Mouse (Mus musculus) embryonic facial prominence, embryonic 15.5 days (tissue): ENCODE results near the gene Jun. TPM values are rescaled to one million over a fixed set of nuclear protein-coding genes. Genes with fewer than 3 reads are reported as not detected.

Source experiments
- ATAC-seq: fragments of 200-750 bp; cut with Nextera tagmentation; 2 replicates; pipeline ENCODE4 v1.8.0; 2017; ENCODE audit warnings: low read depth, moderate TSS enrichment; ENCODE audit not compliant: insufficient number of reproducible peaks, low FRiP score, low TSS enrichment
- H3K27ac ChIP-seq: fragments of 300-500 bp; sonication (generic); replicated peaks from 2 replicates; pipeline ENCODE4 v1.5.1; 2015; ENCODE audit warnings: mild to moderate bottlenecking, inconsistent platforms
- H3K27me3 ChIP-seq: fragments of 300-500 bp; sonication (generic); 2 replicates; pipeline ENCODE4 v1.6.1; 2015; ENCODE audit warnings: inconsistent platforms
- H3K36me3 ChIP-seq: fragments of 300-500 bp; sonication (generic); 2 replicates; pipeline ENCODE4 v1.6.1; 2015; ENCODE audit warnings: mild to moderate bottlenecking, inconsistent platforms
- H3K4me1 ChIP-seq: fragments of 300-500 bp; sonication (generic); 2 replicates; pipeline ENCODE4 v1.6.1; 2015; ENCODE audit warnings: inconsistent platforms
- H3K4me2 ChIP-seq: fragments of 300-500 bp; sonication (generic); replicated peaks from 2 replicates; pipeline ENCODE4 v1.6.1; 2015; ENCODE audit warnings: mild to moderate bottlenecking, inconsistent platforms
- H3K4me3 ChIP-seq: fragments of 300-500 bp; sonication (generic); replicated peaks from 2 replicates; pipeline ENCODE4 v1.5.1; 2015; ENCODE audit warnings: mild to moderate bottlenecking, inconsistent platforms
- H3K9ac ChIP-seq: fragments of 300-500 bp; sonication (generic); 2 replicates; pipeline ENCODE4 v1.6.1; 2015; ENCODE audit warnings: inconsistent platforms
- H3K9me3 ChIP-seq: fragments of 300-500 bp; sonication (generic); replicated peaks from 2 replicates; pipeline ENCODE4 v1.6.1; 2016; ENCODE audit warnings: inconsistent platforms
- WGBS: fragments of 180-500 bp; shearing (Covaris S2); methylation state at CpG from one replicate; pipeline ENCODE4 v1.1.7; 2015; 5-methylcytosine and 5-hydroxymethylcytosine counted together
- polyA plus RNA-seq: library from polyadenylated mRNA; unstranded; fragments of >200 nt; fragmentation: Nextera tagmentation; extraction: Ambion mirVana; gene quantifications from 2 replicates; pipeline ENCODE4 v1.2.1, GENCODE M21; 2015

Jun gene
- polyA plus RNA-seq: 92.4 and 105 TPM in 2 replicates

DNA sequence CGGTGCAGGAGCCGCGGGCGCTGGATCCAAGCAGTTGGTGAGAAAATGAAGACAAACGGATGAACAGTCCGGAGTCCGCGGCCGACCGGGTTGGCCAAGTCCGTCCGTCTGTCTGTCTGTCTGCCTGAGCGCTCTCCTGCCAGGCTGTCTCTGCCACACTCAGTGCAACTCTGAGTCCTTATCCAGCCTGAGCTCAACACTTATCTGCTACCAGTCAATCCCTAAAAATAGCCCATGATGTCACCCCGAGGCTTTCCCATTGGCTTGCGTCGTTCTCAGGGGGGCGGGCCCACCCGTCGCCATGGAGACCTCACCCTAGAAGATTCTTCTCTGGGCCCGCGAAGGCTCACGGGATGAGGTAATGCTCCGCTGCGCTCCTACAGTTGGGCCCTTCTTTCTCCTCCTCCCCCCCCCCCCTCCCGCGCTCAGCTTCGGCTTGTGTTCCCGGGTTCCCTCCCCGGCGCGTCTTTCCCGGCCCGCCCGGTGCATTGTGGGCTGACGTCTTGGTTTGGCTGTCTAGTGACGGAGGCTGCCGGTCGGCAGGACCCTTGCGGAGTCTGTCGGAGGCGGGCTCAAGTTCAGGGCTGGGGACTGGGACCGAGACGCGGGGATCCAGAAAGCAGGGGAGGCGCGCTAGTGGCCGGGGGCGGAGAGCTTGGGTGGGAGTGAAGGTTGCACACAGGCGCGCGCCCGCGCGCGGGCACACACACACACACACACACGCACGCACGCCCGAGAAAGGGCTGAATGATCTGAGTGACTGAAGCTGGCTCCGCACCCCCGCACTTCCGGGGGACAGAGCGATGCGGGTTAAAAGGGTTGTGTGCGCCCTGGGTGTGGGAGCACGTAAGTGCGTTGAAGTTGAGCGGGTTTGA, at the start of gene Jun:
Gene Jun, minus strand, starts transcription at position 198 of the 875 bp plus-strand sequence.
- peak within 1 kb of the TSS; percentile 100 for H3K27ac ChIP-seq
- peak within 1 kb of the TSS; percentile 79 for H3K4me3 ChIP-seq
- no peaks in the 10 kb centered on the region for H3K27me3 ChIP-seq
- H3K4me2 ChIP-seq: peak within 1 kb of the TSS; percentile 85
- peak within 1 kb of the TSS; percentile 93 for H3K9ac ChIP-seq
- no peaks in the 10 kb centered on the region for H3K36me3 ChIP-seq
- H3K4me1 ChIP-seq: peaks cover 26% of the 10 kb centered on the region
- ATAC-seq: peak; percentile 93
- under 1% methylated on average over 68 of the region's 68 CpGs for WGBS
- H3K9me3 ChIP-seq: no peaks in the 10 kb centered on the region

DNA sequence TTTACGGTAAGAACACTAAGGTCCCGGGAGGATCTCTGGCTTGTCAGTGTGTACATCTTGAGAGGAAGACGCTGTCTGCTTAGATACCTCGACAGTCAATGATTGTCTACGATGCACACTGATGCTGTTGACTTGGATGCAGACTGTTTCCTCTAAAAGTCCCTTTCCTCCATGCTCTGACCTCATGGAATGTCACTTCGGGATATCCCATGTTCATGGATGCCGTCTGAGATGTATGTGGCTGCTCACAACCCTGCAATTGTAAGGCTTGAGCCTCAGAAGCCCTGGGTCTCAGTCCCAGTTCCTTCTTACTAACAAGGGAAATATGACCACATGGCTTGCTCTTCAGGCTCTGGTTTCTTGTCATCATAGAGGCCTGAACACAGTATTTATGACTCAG, 49.7 kb upstream of the Jun start:
- no peak overlapping the region for H3K9ac ChIP-seq
- H3K4me2 ChIP-seq: no peak overlapping the region
- ATAC-seq: no peak
- no peak overlapping the region for H3K27ac ChIP-seq
- H3K4me1 ChIP-seq: peaks cover 28% of the 10 kb centered on the region
- no peaks in the 10 kb centered on the region for H3K9me3 ChIP-seq
- H3K36me3 ChIP-seq: no peaks in the 10 kb centered on the region
- peaks cover under 1% of the 10 kb centered on the region; the same call in 1 of the 2 replicates for H3K27me3 ChIP-seq
- WGBS: 89% methylated on average over 7 of the region's 7 CpGs
- H3K4me3 ChIP-seq: no peak overlapping the region

DNA sequence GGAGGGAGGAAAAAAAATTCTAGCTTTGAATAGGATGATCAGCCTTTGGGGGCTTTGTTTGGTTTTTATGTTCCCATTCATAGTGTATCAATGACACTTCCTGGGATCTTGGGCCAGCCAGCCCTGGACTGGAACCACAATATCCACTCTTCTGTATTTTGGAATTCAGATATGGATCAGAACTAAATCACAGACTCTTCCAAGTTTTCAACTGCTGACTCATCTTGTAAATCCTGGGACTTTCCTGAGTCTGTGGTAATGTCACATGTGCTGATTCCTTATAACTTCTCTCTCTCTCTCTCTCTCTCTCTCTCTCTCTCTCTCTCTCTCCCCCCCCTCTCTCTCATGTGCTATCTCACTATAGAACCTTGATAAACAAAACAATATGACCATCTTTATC, 48.7 kb upstream of the Jun start:
- Histone ChIP-seq H3K4me2 (no peak overlapping the region), H3K27ac (no peak overlapping the region), H3K4me3 (no peak overlapping the region), H3K27me3 (no peaks in the 10 kb centered on the region), H3K9me3 (no peaks in the 10 kb centered on the region), H3K36me3 (no peaks in the 10 kb centered on the region), H3K4me1 (peaks cover 18% of the 10 kb centered on the region), H3K9ac (no peak overlapping the region)
- no peak for ATAC-seq

DNA sequence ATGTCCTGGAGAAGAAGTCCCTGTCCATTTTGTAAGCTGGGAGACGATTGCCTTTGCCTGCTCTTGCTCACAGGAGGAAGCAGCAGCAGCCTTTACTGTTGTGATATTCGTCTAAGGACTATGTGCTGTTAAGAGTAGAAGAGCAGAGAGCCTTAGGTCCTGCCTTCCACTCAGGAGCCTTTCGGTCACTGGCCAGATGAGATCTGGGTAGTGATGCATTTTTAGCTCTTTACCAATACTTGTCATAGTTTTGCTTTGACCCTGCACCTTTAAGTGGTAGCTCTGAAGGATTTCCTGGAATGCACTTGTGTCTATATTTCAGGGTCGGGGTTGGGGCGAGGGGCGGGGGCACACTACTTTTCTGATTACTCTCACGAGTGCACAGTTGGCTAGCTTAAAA, 47.4 kb upstream of the Jun start:
- Histone ChIP-seq H3K9me3 (no peaks in the 10 kb centered on the region), H3K27ac (no peak overlapping the region), H3K27me3 (no peaks in the 10 kb centered on the region), H3K4me2 (no peak overlapping the region), H3K4me1 (peaks cover 13% of the 10 kb centered on the region), H3K4me3 (no peak overlapping the region), H3K9ac (no peak overlapping the region), H3K36me3 (no peaks in the 10 kb centered on the region)
- no peak for ATAC-seq
- WGBS: 70% methylated on average over 7 of the region's 7 CpGs

DNA sequence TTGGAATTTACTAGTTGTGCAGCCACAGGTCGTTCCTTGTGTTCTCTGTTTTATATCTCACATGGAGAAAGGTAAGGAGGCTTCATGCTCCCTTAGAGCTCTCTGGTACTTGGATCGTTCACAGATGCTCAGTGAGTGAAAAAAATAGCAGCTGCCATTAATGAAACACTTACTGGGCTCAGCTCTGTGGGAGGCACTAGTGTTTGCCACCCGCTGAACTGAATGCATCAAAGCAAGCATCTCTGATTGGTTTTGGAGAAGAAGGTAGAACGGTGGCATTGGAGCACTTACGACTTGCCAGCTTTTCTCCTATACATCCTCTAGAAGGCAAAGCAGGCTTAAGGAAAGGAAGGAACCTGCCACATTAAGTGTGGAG, 46.7 kb upstream of the Jun start:
- H3K27ac ChIP-seq: no peak overlapping the region
- 39% methylated on average over 5 of the region's 5 CpGs for WGBS
- H3K4me1 ChIP-seq: peaks cover 15% of the 10 kb centered on the region
- no peaks in the 10 kb centered on the region for H3K36me3 ChIP-seq
- H3K4me2 ChIP-seq: no peak overlapping the region
- no peak for ATAC-seq
- no peaks in the 10 kb centered on the region for H3K27me3 ChIP-seq
- no peak overlapping the region for H3K9ac ChIP-seq
- no peak overlapping the region for H3K4me3 ChIP-seq
- no peaks in the 10 kb centered on the region for H3K9me3 ChIP-seq

DNA sequence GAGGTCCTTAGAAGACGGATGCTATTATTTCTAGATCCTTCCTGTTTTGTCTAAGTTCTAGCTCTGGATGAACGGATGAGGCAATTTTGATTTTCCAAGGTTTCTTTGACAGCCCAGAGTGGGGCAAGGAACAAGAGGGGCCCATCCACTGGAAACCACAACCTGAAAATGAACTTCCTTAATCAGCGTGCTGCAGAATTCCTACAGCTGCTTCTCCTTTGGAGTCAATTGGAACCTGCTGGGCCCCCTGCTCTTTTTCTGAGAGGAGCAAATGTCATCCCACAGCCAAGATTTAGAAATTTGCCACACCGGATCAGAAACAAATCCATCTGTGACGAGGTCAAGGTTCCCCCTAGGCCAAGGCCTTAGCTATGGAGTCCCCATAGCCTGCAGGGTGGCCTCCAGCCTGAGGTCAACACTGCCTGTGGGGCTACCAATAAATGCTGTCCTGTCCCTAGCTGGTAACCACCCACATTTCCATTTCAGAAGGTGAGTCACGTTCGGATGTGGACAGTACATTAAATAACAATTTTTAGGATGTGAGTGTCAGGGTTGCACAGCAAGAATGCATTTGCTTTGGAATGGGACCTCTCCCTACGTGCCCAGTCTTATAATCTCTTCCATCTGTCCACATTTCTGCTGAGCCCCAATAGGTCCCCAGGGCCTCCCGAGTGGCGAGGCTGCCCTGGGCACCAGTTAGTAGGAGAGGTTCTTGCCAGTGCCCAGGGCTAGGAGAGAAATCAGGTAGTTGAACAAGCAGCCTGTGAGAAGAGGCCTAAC, 46.1 kb upstream of the Jun start:
- no peak overlapping the region for H3K27ac ChIP-seq
- no peaks in the 10 kb centered on the region for H3K36me3 ChIP-seq
- 0 out of 2 replicates have a peak, but pooled peaks have one; percentile 20 for ATAC-seq
- H3K9ac ChIP-seq: no peak overlapping the region
- WGBS: 30% methylated on average over 10 of the region's 10 CpGs
- H3K4me2 ChIP-seq: no peak overlapping the region
- no peak overlapping the region for H3K4me3 ChIP-seq
- H3K27me3 ChIP-seq: no peaks in the 10 kb centered on the region
- no peaks in the 10 kb centered on the region for H3K9me3 ChIP-seq
- peaks cover 21% of the 10 kb centered on the region for H3K4me1 ChIP-seq

DNA sequence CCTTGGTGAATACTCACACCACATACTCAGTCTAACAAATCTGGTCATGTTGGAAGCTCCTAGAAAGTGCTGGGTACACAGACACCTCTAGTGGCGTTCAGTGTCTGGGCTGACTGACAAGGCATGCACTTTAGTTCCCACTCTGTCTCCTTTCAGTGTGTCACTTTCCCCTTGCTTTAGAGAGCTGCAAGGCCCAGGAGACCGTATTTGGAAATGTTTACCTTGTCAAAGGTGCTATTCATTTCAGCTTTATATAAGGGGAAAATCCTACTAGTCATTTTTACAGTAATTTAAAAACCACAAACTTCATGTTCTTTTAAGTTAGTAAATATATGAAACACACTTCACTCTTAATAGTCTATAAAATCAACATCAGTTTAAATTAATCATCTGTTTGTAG, 44.7 kb upstream of the Jun start:
- Histone ChIP-seq H3K27ac (no peak overlapping the region), H3K27me3 (no peaks in the 10 kb centered on the region), H3K4me3 (no peak overlapping the region), H3K9me3 (no peaks in the 10 kb centered on the region), H3K36me3 (no peaks in the 10 kb centered on the region), H3K4me2 (no peak overlapping the region), H3K4me1 (peaks cover 31% of the 10 kb centered on the region), H3K9ac (no peak overlapping the region)
- no peak for ATAC-seq
- 61% methylated on average over 2 of the region's 2 CpGs for WGBS

DNA sequence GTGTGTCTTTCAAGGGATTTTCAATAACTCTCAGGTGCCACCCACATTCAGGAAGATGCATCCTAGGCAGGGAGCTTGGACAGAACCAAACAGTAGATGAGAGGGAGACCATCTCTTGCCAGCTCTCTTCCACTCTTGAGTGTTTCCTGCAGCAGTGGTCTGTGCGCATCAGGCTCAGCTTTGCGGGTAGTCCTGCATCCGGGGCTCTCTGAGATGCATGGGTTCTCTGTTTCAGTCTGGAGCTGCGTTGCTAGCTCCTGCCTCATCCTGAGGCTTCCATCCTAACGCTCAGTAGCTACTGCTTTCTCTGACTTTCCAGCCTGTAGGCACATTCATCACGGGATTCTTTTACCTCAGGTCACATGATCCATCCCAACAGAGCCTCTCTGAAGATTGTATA, 43.9 kb upstream of the Jun start:
- Histone ChIP-seq H3K9ac (no peak overlapping the region), H3K36me3 (no peaks in the 10 kb centered on the region), H3K27me3 (no peaks in the 10 kb centered on the region), H3K27ac (no peak overlapping the region), H3K4me1 (peaks cover 31% of the 10 kb centered on the region), H3K9me3 (no peaks in the 10 kb centered on the region), H3K4me2 (no peak overlapping the region), H3K4me3 (no peak overlapping the region)
- no peak for ATAC-seq
- 81% methylated on average over 6 of the region's 6 CpGs for WGBS

DNA sequence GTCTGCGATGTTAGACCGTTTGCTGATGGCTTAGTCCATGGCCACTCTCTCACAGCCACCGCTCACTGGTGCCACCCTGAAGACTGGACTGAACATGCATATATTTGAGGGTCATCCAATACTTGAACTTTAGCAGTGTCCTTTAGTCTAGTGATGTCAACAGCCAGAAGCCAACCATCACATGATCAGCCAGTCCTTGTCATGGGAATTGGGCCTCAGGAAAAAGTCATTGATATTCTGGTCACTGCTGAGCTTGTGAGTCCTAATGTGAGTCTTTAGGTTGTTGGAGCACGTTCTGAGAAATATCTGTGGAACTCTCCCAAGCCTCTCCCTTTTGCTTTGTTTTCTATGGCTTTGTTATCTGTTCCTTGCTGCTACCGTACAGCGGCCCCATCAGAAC, 43.3 kb upstream of the Jun start:
- Histone ChIP-seq H3K27ac (no peak overlapping the region), H3K4me2 (no peak overlapping the region), H3K4me1 (peaks cover 31% of the 10 kb centered on the region), H3K27me3 (no peaks in the 10 kb centered on the region), H3K36me3 (no peaks in the 10 kb centered on the region), H3K9ac (no peak overlapping the region), H3K9me3 (no peaks in the 10 kb centered on the region), H3K4me3 (no peak overlapping the region)
- WGBS: 91% methylated on average over 6 of the region's 6 CpGs
- ATAC-seq: no peak

DNA sequence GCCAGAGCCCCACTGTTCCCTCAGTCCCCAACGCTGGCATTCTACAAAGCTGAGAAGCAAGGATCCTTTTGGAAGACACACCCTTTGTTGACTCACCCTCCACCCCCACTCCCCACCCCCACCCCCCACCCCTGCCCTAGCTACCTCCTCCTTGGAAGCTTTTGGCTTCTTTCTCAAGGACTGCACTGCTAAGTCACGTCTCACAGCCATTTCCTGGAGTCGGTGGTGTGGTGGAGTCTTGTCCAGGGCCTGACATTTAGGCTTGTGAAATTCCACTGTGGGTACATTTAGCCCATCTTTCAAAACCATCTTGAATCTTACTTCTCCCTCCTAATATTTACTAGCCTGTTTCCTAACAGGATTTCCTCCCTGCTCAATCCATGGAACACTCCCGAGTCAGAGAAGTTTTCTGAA, 42.7 kb upstream of the Jun start:
- Histone ChIP-seq H3K4me1 (peaks cover 31% of the 10 kb centered on the region), H3K4me3 (no peak overlapping the region), H3K9me3 (no peaks in the 10 kb centered on the region), H3K4me2 (no peak overlapping the region), H3K9ac (no peak overlapping the region), H3K36me3 (no peaks in the 10 kb centered on the region), H3K27ac (no peak overlapping the region), H3K27me3 (no peaks in the 10 kb centered on the region)
- 38% methylated on average over 4 of the region's 4 CpGs for WGBS
- ATAC-seq: no peak

DNA sequence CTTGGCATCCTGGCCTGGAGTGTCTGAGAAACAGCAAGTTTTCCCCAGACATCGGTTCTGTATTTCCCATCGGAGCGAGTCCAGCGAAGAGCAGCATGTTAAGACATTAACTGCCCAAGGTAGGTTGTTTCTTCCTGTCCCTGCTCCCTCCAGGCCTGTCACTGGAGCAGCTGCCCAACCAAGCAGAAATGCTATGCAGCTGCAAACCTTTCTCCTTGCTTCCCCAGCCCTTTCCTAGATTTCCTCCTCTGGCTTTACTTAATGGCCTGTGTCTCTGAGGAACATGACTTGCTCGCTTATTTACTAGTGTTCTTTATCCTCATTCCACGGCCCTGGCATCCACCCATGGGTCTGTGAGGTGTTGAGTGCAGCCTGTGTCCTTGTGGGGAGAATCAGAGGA, 41.6 kb upstream of the Jun start:
- ATAC-seq: no peak
- WGBS: 54% methylated on average over 6 of the region's 6 CpGs
- Histone ChIP-seq H3K27me3 (no peaks in the 10 kb centered on the region), H3K36me3 (no peaks in the 10 kb centered on the region), H3K9ac (no peak overlapping the region), H3K4me1 (peaks cover 27% of the 10 kb centered on the region), H3K9me3 (no peaks in the 10 kb centered on the region), H3K27ac (peak overlapping the region; percentile 28; the same call in 1 of the 2 replicates), H3K4me3 (no peak overlapping the region), H3K4me2 (no peak overlapping the region)
